12 mouse cellular contexts compared by ENCODE assay signal in genomic region chr4:102623789-102624611, GRCm38 (mm10).
A peak's percentile ranks its signal among the peaks of the same experiment; 100 is the strongest.
DNase-seq lines count a peak whose midpoint lies in the region; ATAC-seq lines count a peak whose summit lies in the region.
"Had no signal": no experiment of that assay in that cellular context is flagged by ENCODE, and none has a peak within 500 bp of the region (broad histone marks: within the 10 kb centered on the region; RNA-seq: fewer than 3 reads in every experiment).

No protein-coding gene starts in this region.

- no peaks in the 10 kb centered on the region for H3K36me3 ChIP-seq in intestine, embryonic 16.5 days (ENCODE audit: control insufficient read depth, insufficient read depth, low read length)
- H3K36me3 ChIP-seq: hindbrain, embryonic 10.5 days; limb, embryonic 13.5 days had no signal

- H3K4me1 ChIP-seq in intestine, embryonic 16.5 days (ENCODE audit: control insufficient read depth, insufficient read depth, low read length) = no peaks in the 10 kb centered on the region

- H3K27ac ChIP-seq in intestine, embryonic 16.5 days (ENCODE audit: low read length) = no peak overlapping the region
- H3K27ac ChIP-seq: hindbrain, embryonic 10.5 days; limb, embryonic 13.5 days had no signal

- H3K4me2 ChIP-seq in intestine, embryonic 16.5 days (ENCODE audit: low read depth, low read length) = no peak overlapping the region
- H3K4me2 ChIP-seq: limb, embryonic 13.5 days had no signal

- DNase-seq in heart, adult 9 months (ENCODE audit: low spot score in 2 of 2) = peak; percentile 19 to 34
- DNase-seq in heart, postnatal 10 days = no peak
- peak; percentile 57 for DNase-seq in A20 (ENCODE audit: low read depth, low spot score)
- peak; percentile 7 to 37 for DNase-seq in adrenal gland, postnatal 36 days
- DNase-seq in lung, postnatal 4 days = peak; percentile 35 to 48
- DNase-seq in kidney, adult 18-20 months = no peak
- DNase-seq in kidney, adult 8-10 months = no peak
- DNase-seq: kidney, postnatal 10 days; thymus, postnatal 36 days had no signal

- intact Hi-C loops in heart, postnatal 10 days (cut with DNase I) = no loop called here

- no peak for ATAC-seq in intestine, embryonic 16.5 days

- H3K27me3 ChIP-seq in intestine, embryonic 16.5 days (replicated peaks; ENCODE audit: control insufficient read depth, insufficient read depth, low read length) = no peaks in the 10 kb centered on the region
- H3K27me3 ChIP-seq: limb, embryonic 13.5 days had no signal

- WGBS in intestine, embryonic 16.5 days = 65% methylated on average over 4 of the region's 4 CpGs

- no peak overlapping the region for H3K9ac ChIP-seq in intestine, embryonic 16.5 days (ENCODE audit: low read depth, low read length)
- H3K9ac ChIP-seq: limb, embryonic 13.5 days had no signal

- H3K4me3 ChIP-seq in intestine, embryonic 16.5 days (ENCODE audit: low read length) = no peak overlapping the region
- H3K4me3 ChIP-seq: hindbrain, embryonic 10.5 days; limb, embryonic 13.5 days had no signal

- no peaks in the 10 kb centered on the region for H3K9me3 ChIP-seq in intestine, embryonic 16.5 days (ENCODE audit: control insufficient read depth, low read length)
- H3K9me3 ChIP-seq: hindbrain, embryonic 10.5 days; limb, embryonic 13.5 days had no signal

Comparison
In these comparisons a context has a peak if more than half of its experiments do, and no peak if none do; other contexts are left out.
1. DNase-seq: peak in heart, adult 9 months (2 of 2), A20 (single experiment), adrenal gland, postnatal 36 days (2 of 2) and lung, postnatal 4 days (2 of 2); none in heart, postnatal 10 days (0 of 2), kidney, adult 18-20 months (single experiment) and kidney, adult 8-10 months (0 of 2).